Mouse (Mus musculus) testis, adult 2 months (tissue): Measurements from ENCODE around the gene Ccnt1. TPM values are rescaled to one million over a fixed set of nuclear protein-coding genes. Genes with fewer than 3 reads are reported as not detected.

ENCODE experiments used
- H3K27ac ChIP-seq: fragments of 200-500 bp; 2 replicates; pipeline ENCODE4 v1.5.1; 2012; ENCODE audit warnings: low read depth, low read length; ENCODE audit not compliant: control insufficient read depth, insufficient read depth
- H3K27me3 ChIP-seq: fragments of 200-500 bp; 2 replicates; pipeline ENCODE4 v1.6.1; 2012; ENCODE audit warnings: mild to moderate bottlenecking, low read length, moderate library complexity; ENCODE audit not compliant: control insufficient read depth, insufficient read depth
- H3K36me3 ChIP-seq: fragments of 200-500 bp; 2 replicates; pipeline ENCODE4 v1.6.1; 2012; ENCODE audit warnings: mild to moderate bottlenecking, low read length; ENCODE audit not compliant: control insufficient read depth, insufficient read depth
- H3K4me1 ChIP-seq: fragments of 200-500 bp; 2 replicates; pipeline ENCODE4 v1.6.1; 2012; ENCODE audit warnings: low read length; ENCODE audit not compliant: control insufficient read depth, insufficient read depth
- H3K4me3 ChIP-seq: fragments of 200-500 bp; 2 replicates; pipeline ENCODE4 v1.5.1; 2012; ENCODE audit warnings: low read depth, mild to moderate bottlenecking, low read length, moderate library complexity, mixed read lengths; ENCODE audit not compliant: control insufficient read depth
- CTCF ChIP-seq: fragments of 200-500 bp; IDR thresholded peaks from 2 replicates; pipeline ENCODE4 v1.5.1; 2012; ENCODE audit warnings: low read depth, mild to moderate bottlenecking, inconsistent platforms, low read length, moderate library complexity; ENCODE audit not compliant: control insufficient read depth, insufficient read depth, insufficient replicate concordance
- POLR2A ChIP-seq: fragments of 200-500 bp; IDR thresholded peaks from 2 replicates; pipeline ENCODE4 v1.6.1; 2012; ENCODE audit warnings: low read depth, mild to moderate bottlenecking, inconsistent platforms, low read length, moderate library complexity; ENCODE audit not compliant: control insufficient read depth
- polyA plus RNA-seq: library from polyadenylated mRNA; depleted of rRNA; stranded (reverse); fragments of >200 nt; gene quantifications from 2 replicates; pipeline ENCODE4 v1.2.3, GENCODE M21; 2012

Gene Ccnt1
- polyA plus RNA-seq, 1 experiment, result 15.1 TPM

- TF ChIP-seq CTCF, result no peak
- TF ChIP-seq POLR2A, result no peak
- peaks cover 10% of the 10 kb centered on the region for H3K4me1 ChIP-seq
- H3K27ac ChIP-seq, result no peak overlapping the region
These were observed 39.5 kb upstream of the Ccnt1 start for GRCm38 (mm10) chr15:98610131-98610633.

GRCm38 (mm10) chr15:98609331-98610130 is 38.8 kb upstream of the Ccnt1 start, which contains the start of gene Adcy6:
TSS of gene Adcy6 (minus strand) at chr15:98610076.
- no peak for TF ChIP-seq CTCF
- no peak for TF ChIP-seq POLR2A
- H3K4me3 ChIP-seq, result peak within 1 kb of the TSS; percentile 58
- H3K27ac ChIP-seq, result no peak within 1 kb of the TSS
- no peaks in the 10 kb centered on the region for H3K36me3 ChIP-seq
- H3K27me3 ChIP-seq, result no peaks in the 10 kb centered on the region; the same call in 1 of the 2 replicates
- peaks cover 10% of the 10 kb centered on the region for H3K4me1 ChIP-seq

More at GRCm38 (mm10) chr15:98610131-98610633, 39.5 kb upstream of the Ccnt1 start:
- no peak overlapping the region; the same call in 1 of the 2 replicates for H3K4me3 ChIP-seq
- H3K36me3 ChIP-seq, result no peaks in the 10 kb centered on the region
- H3K27me3 ChIP-seq, result no peaks in the 10 kb centered on the region; the same call in 1 of the 2 replicates

GRCm38 (mm10) chr15:98608784-98609250 is 38.1 kb upstream of the Ccnt1 start:
- Histone ChIP-seq H3K4me3 (peak overlapping the region; percentile 53), H3K27ac (no peak overlapping the region), H3K36me3 (no peaks in the 10 kb centered on the region), H3K4me1 (peaks cover 10% of the 10 kb centered on the region), H3K27me3 (no peaks in the 10 kb centered on the region; the same call in 1 of the 2 replicates)
- TF ChIP-seq POLR2A, result no peak
- no peak for TF ChIP-seq CTCF

GRCm38 (mm10) chr15:98608058-98608783 is 37.5 kb upstream of the Ccnt1 start:
- Histone ChIP-seq H3K4me1 (peaks cover 10% of the 10 kb centered on the region), H3K27me3 (no peaks in the 10 kb centered on the region; the same call in 1 of the 2 replicates), H3K36me3 (no peaks in the 10 kb centered on the region), H3K27ac (no peak overlapping the region; the same call in 1 of the 2 replicates), H3K4me3 (peak overlapping the region; percentile 53)
- TF ChIP-seq POLR2A (no peak), CTCF (no peak)

DNA sequence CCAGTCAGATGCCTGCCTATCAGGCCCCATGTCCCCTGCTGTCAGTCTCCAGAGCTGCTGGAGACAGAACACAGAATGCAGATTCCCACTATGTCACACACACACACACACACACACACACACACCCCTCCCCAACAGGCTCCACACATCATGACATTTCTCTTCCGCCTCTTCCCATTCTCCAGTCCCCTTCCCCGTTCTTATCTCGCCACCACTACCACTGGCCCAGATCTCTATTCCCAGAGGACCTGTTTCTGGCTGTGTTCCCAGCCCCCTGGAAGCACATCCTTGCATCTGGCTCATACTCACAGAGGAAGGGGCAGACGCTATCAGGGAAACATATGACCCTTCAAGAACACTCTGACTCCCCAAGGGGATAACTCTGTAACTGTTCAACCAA is 36.8 kb upstream of the Ccnt1 start:
- no peak for TF ChIP-seq POLR2A
- no peak for TF ChIP-seq CTCF
- Histone ChIP-seq H3K27me3 (no peaks in the 10 kb centered on the region; the same call in 1 of the 2 replicates), H3K27ac (no peak overlapping the region), H3K4me3 (no peak overlapping the region), H3K36me3 (no peaks in the 10 kb centered on the region), H3K4me1 (peaks cover 10% of the 10 kb centered on the region)

- Histone ChIP-seq H3K36me3 (no peaks in the 10 kb centered on the region), H3K27me3 (no peaks in the 10 kb centered on the region; the same call in 1 of the 2 replicates), H3K4me3 (no peak overlapping the region), H3K4me1 (peaks cover 10% of the 10 kb centered on the region), H3K27ac (no peak overlapping the region)
- no peak for TF ChIP-seq POLR2A
- TF ChIP-seq CTCF, result no peak
These were observed 36.0 kb upstream of the Ccnt1 start for GRCm38 (mm10) chr15:98606739-98607138.
